Mouse (Mus musculus) lung, postnatal 0 days (tissue): ENCODE data around the gene Olfr536.

Source experiments
- CTCF ChIP-seq: IDR thresholded peaks from 2 replicates; pipeline ENCODE4 v1.5.1; 2016; ENCODE audit warnings: antibody characterized with exemption, mild to moderate bottlenecking
- EP300 ChIP-seq: IDR thresholded peaks from 2 replicates; pipeline ENCODE4 v1.6.1; 2016; ENCODE audit warnings: antibody characterized with exemption, mild to moderate bottlenecking, control low read depth

DNA sequence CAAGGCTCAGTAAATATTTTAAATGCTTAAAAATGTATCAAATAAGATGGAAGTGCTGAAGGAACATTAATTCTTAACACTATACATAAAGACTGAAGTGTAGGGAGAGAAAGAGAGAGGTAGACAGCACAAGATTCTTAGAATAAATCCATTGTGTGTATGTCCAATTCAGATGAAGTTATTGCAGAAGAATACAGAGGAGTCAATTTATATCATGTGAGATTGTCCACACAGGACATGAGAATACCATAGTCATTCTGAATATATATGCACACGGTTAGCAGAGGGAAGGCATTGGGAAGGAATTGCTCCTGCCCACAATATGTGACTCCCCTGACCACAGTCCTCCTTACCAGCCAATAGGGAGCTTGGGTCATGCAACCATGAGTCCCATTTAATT, 23.3 kb downstream of the Olfr536 start, which contains the start of gene Olfr535:
- TF ChIP-seq CTCF (no peak), EP300 (no peak)
